Mouse (Mus musculus) thymus, adult 2 months (tissue): ENCODE results near the gene Gm20820. TPM values are rescaled to one million over a fixed set of nuclear protein-coding genes. Genes with fewer than 3 reads are reported as not detected.
"Not testable (repeated sequence)": the region's sequence is repeated elsewhere in the genome, so short reads cannot be mapped to it uniquely, and the experiment has no call there.

Experiments used
- DNase-seq: peaks from one replicate; pipeline ENCODE4 v3.0.0; 2021
- H3K27ac ChIP-seq: fragments of 200-500 bp; 2 replicates; pipeline ENCODE4 v1.5.1; 2012; ENCODE audit warnings: low read length, control low read depth; ENCODE audit not compliant: control insufficient read depth, insufficient read depth
- H3K27me3 ChIP-seq: fragments of 200-500 bp; 2 replicates; pipeline ENCODE4 v1.6.1; 2012; ENCODE audit warnings: mild to moderate bottlenecking, low read length, moderate library complexity, mixed read lengths; ENCODE audit not compliant: control insufficient read depth, insufficient read depth
- H3K36me3 ChIP-seq: fragments of 200-500 bp; 2 replicates; pipeline ENCODE4 v1.6.1; 2012; ENCODE audit warnings: mild to moderate bottlenecking, low read length, moderate library complexity; ENCODE audit not compliant: control insufficient read depth, insufficient read depth
- H3K4me1 ChIP-seq: fragments of 200-500 bp; replicated peaks from 2 replicates; pipeline ENCODE4 v1.6.1; 2012; ENCODE audit warnings: low read length; ENCODE audit not compliant: control insufficient read depth, insufficient read depth
- H3K4me3 ChIP-seq: fragments of 200-500 bp; 2 replicates; pipeline ENCODE4 v1.5.1; 2012; ENCODE audit warnings: mild to moderate bottlenecking, low read length, control low read depth, moderate library complexity; ENCODE audit not compliant: control insufficient read depth, insufficient read depth
- WGBS: fragments of 180-500 bp; shearing (Covaris S2); methylation state at CpG from one replicate; pipeline ENCODE4 v1.1.7; 2018; 5-methylcytosine and 5-hydroxymethylcytosine counted together
- polyA plus RNA-seq: library from polyadenylated mRNA; depleted of rRNA; stranded (reverse); fragments of >200 nt; gene quantifications from 2 replicates; pipeline ENCODE4 v1.2.3, GENCODE M21; 2012; rRNA removed

Gene Gm20820
- not detected in 2 replicates for polyA plus RNA-seq

- not testable (repeated sequence) for H3K27me3 ChIP-seq, H3K36me3 ChIP-seq, H3K4me3 ChIP-seq, H3K27ac ChIP-seq, H3K4me1 ChIP-seq, DNase-seq
- no CpG with 5 or more reads among the region's 6 CpGs for WGBS
Measured at GRCm38 (mm10) chrY:86061472-86061871, at the start of gene Gm20820. Gene Gm20820 (plus strand): TSS chrY:86061772.
